ENCODE assay signal across 9 mouse cellular contexts in genomic region chr11:105153068-105153833, GRCm38 (mm10). TPM values are rescaled to one million over a fixed set of nuclear protein-coding genes. Genes with fewer than 3 reads are reported as not detected.
DNase-seq lines count a peak whose midpoint lies in the region; ATAC-seq and TF ChIP-seq lines count a peak whose summit lies in the region.
"Had no signal": no experiment of that assay in that cellular context is flagged by ENCODE, and none has a peak within 500 bp of the region (broad histone marks: within the 10 kb centered on the region; RNA-seq: fewer than 3 reads in every experiment).

No protein-coding gene starts in this region.

- no peaks in the 10 kb centered on the region for H3K79me2 ChIP-seq in liver, adult 2 months (ENCODE audit: control insufficient read depth, insufficient read depth, low read length)
- no peaks in the 10 kb centered on the region for H3K79me2 ChIP-seq in myocyte (ENCODE audit: control insufficient read depth, insufficient read depth)

- H3K4me2 ChIP-seq in embryonic facial prominence, embryonic 11.5 days (ENCODE audit: low read depth, low read length): no peak overlapping the region
- H3K4me2 ChIP-seq in hindbrain, embryonic 14.5 days (replicated peaks): no peak overlapping the region
- H3K4me2 ChIP-seq in myocyte (ENCODE audit: low read depth): peak overlapping the region; percentile 44

- H3K27me3 ChIP-seq in embryonic facial prominence, embryonic 11.5 days (ENCODE audit: control insufficient read depth, insufficient read depth, low read length): no peaks in the 10 kb centered on the region
- no peaks in the 10 kb centered on the region for H3K27me3 ChIP-seq in hindbrain, embryonic 14.5 days (ENCODE audit: control insufficient read depth, insufficient read depth, low read length)
- no peaks in the 10 kb centered on the region for H3K27me3 ChIP-seq in liver, adult 2 months (ENCODE audit: control insufficient read depth, insufficient read depth, low read length)
- no peaks in the 10 kb centered on the region for H3K27me3 ChIP-seq in myocyte (ENCODE audit: control insufficient read depth, insufficient read depth, insufficient read length)

- no peaks in the 10 kb centered on the region for H3K9me3 ChIP-seq in embryonic facial prominence, embryonic 11.5 days (replicated peaks; ENCODE audit: control insufficient read depth, low read length)
- no peaks in the 10 kb centered on the region for H3K9me3 ChIP-seq in hindbrain, embryonic 14.5 days (ENCODE audit: control insufficient read depth, low read length)

- H3K4me3 ChIP-seq in embryonic facial prominence, embryonic 11.5 days (ENCODE audit: low read depth, low read length): no peak overlapping the region
- H3K4me3 ChIP-seq in hindbrain, embryonic 14.5 days (replicated peaks; ENCODE audit: low read length): no peak overlapping the region
- H3K4me3 ChIP-seq in liver, adult 2 months (ENCODE audit: insufficient read depth, low read depth, low read length): no peak overlapping the region
- no peak overlapping the region for H3K4me3 ChIP-seq in myocyte

- DNase-seq in cerebellum, postnatal 10 days: peak; percentile 65 to 67
- DNase-seq in cerebellum, adult 11-12 months: no peak
- DNase-seq in embryonic facial prominence, embryonic 11.5 days (ENCODE audit: low spot score): peak; percentile 79
- peak; percentile 39 for DNase-seq in hindbrain, embryonic 14.5 days (ENCODE audit: low spot score)
- peak; percentile 22 for DNase-seq in liver, adult 2 months (ENCODE audit: extremely low read depth, low read depth, low spot score)
- no peak for DNase-seq in right cerebral cortex, postnatal 10 days (ENCODE audit: low spot score in 2 of 2)

- no peaks in the 10 kb centered on the region for H3K36me3 ChIP-seq in embryonic facial prominence, embryonic 11.5 days (replicated peaks; ENCODE audit: control insufficient read depth, insufficient read depth, low read depth, low read length)
- no peaks in the 10 kb centered on the region for H3K36me3 ChIP-seq in hindbrain, embryonic 14.5 days (replicated peaks; ENCODE audit: control insufficient read depth, insufficient read depth)
- H3K36me3 ChIP-seq in liver, adult 2 months (ENCODE audit: control insufficient read depth, insufficient read depth, low read length): no peaks in the 10 kb centered on the region
- H3K36me3 ChIP-seq in myocyte (ENCODE audit: control insufficient read depth, insufficient read depth): no peaks in the 10 kb centered on the region

- H3K4me1 ChIP-seq in embryonic facial prominence, embryonic 11.5 days (ENCODE audit: control insufficient read depth, insufficient read depth, low read length): peaks cover 2% of the 10 kb centered on the region
- H3K4me1 ChIP-seq in hindbrain, embryonic 14.5 days (replicated peaks; ENCODE audit: control insufficient read depth, insufficient read depth, low read length): 0 out of 2 replicates have a peak, but pooled peaks cover 13% of the 10 kb centered on the region
- H3K4me1 ChIP-seq in liver, adult 2 months (ENCODE audit: control insufficient read depth, insufficient read depth, low read length): no peaks in the 10 kb centered on the region

- WGBS in embryonic facial prominence, embryonic 11.5 days: 10% methylated on average over 12 of the region's 12 CpGs
- 25% methylated on average over 12 of the region's 12 CpGs for WGBS in hindbrain, embryonic 14.5 days
- 41% methylated on average over 12 of the region's 12 CpGs for WGBS in liver, adult 2 months

- peak; percentile 88 for ATAC-seq in embryonic facial prominence, embryonic 11.5 days (replicated peaks; ENCODE audit: insufficient number of reproducible peaks, low FRiP score, low TSS enrichment, low read depth)
- ATAC-seq in hindbrain, embryonic 14.5 days (ENCODE audit: low FRiP score): peak; percentile 74; the same call in 1 of the 2 replicates
- ATAC-seq in activated CD4-positive, CD25-positive, alpha-beta regulatory T cell, adult 4 months: no peak

- H3ac ChIP-seq in myocyte (ENCODE audit: control insufficient read depth, insufficient read length): no peak overlapping the region

- no peak for TF ChIP-seq CTCF in liver, adult 2 months (IDR thresholded peaks at IDR 0.05; ENCODE audit: low read depth, low read length)

- H3K27ac ChIP-seq in embryonic facial prominence, embryonic 11.5 days (replicated peaks; ENCODE audit: low read depth, low read length): no peak overlapping the region
- H3K27ac ChIP-seq in hindbrain, embryonic 14.5 days: no peak overlapping the region
- no peak overlapping the region for H3K27ac ChIP-seq in liver, adult 2 months (replicated peaks; ENCODE audit: insufficient read depth, low read depth, low read length)

- no peak overlapping the region for H3K9ac ChIP-seq in embryonic facial prominence, embryonic 11.5 days (replicated peaks; ENCODE audit: low read length)
- H3K9ac ChIP-seq in hindbrain, embryonic 14.5 days: 0 out of 2 replicates have a peak overlapping the region, but pooled peaks have one; percentile 16
- H3K9ac ChIP-seq in liver, adult 2 months (ENCODE audit: low read depth, low read length): no peak overlapping the region

- TF ChIP-seq POLR2A in liver, adult 2 months (IDR thresholded peaks at IDR 0.05; ENCODE audit: extremely low read depth, insufficient read depth, low read length): no peak
- TF ChIP-seq POLR2A in myocyte (IDR thresholded peaks at IDR 0.05; ENCODE audit: insufficient read length, low read depth): no peak

TF ChIP-seq in myocyte, 11 proteins besides CTCF, POLR2A, EP300 and RAD21:
- TF ChIP-seq CEBPB (IDR thresholded peaks at IDR 0.05; ENCODE audit: insufficient read depth, poor library complexity, severe bottlenecking) (no peak), E2F4 (IDR thresholded peaks at IDR 0.05; ENCODE audit: insufficient read depth) (no peak), REST (IDR thresholded peaks at IDR 0.05; ENCODE audit: insufficient read depth, insufficient read length) (no peak), TCF12 (IDR thresholded peaks at IDR 0.05; ENCODE audit: insufficient read depth, poor library complexity, severe bottlenecking) (no peak), SRF (IDR thresholded peaks at IDR 0.05; ENCODE audit: control insufficient read depth, insufficient read length, low read depth) (no peak), MYOG (IDR thresholded peaks at IDR 0.05; ENCODE audit: control insufficient read depth in 1 of 3, insufficient read depth in 1 of 3, insufficient read length in 2 of 3, low read depth in 2 of 3) (no peak), MAX (IDR thresholded peaks at IDR 0.05; ENCODE audit: low read depth) (no peak), MYOD1 (IDR thresholded peaks at IDR 0.05; ENCODE audit: control insufficient read depth in 1 of 3, insufficient read length in 2 of 3, low read depth in 2 of 3) (no peak)

RNA-seq across cellular contexts. Expression of gene Gm10842, which starts 6.6 kb away (rescaled TPM):
- polyA plus RNA-seq in embryonic facial prominence, embryonic 11.5 days (2014; fragmentation: Nextera tagmentation; extraction: Ambion mirVana): not detected in 2 replicates
- not detected in 2 replicates for polyA plus RNA-seq in hindbrain, embryonic 14.5 days (2014; fragmentation: Nextera tagmentation; extraction: Ambion mirVana)
- total RNA-seq in liver, adult 2 months (2014; rRNA removed): not detected in 2 replicates
- not detected in 2 replicates for polyA plus RNA-seq in liver, adult 2 months (2012; rRNA removed)
- not detected for polyA plus RNA-seq in myocyte (2012; fragmentation: generic; extraction: Trizol)
- not detected for polyA plus RNA-seq in activated CD4-positive, CD25-positive, alpha-beta regulatory T cell, adult 4 months (2017; shearing (Covaris generic))
- polyA plus RNA-seq: gonadal fat pad, adult 2 months had no signal

RNA-seq across cellular contexts. Expression of gene Tlk2, which starts 25.4 kb away (rescaled TPM):
- 30.4 and 30.7 TPM in 2 replicates for polyA plus RNA-seq in embryonic facial prominence, embryonic 11.5 days (2014; fragmentation: Nextera tagmentation; extraction: Ambion mirVana)
- 26.2 and 27.9 TPM in 2 replicates for polyA plus RNA-seq in hindbrain, embryonic 14.5 days (2014; fragmentation: Nextera tagmentation; extraction: Ambion mirVana)
- total RNA-seq in liver, adult 2 months (2014; rRNA removed): 21.3 and 23.4 TPM in 2 replicates
- polyA plus RNA-seq in liver, adult 2 months (2012; rRNA removed): 5.6 and 7.5 TPM in 2 replicates
- polyA plus RNA-seq in myocyte (2012; fragmentation: generic; extraction: Trizol): 26.8 TPM
- 10 to 100 TPM; 15.4 to 16.8 TPM for polyA plus RNA-seq in activated CD4-positive, CD25-positive, alpha-beta regulatory T cell, adult 4 months (2017; shearing (Covaris generic))

RNA-seq across cellular contexts. Expression of gene Mettl2, which starts 27.0 kb away (rescaled TPM):
- polyA plus RNA-seq in embryonic facial prominence, embryonic 11.5 days (2014; fragmentation: Nextera tagmentation; extraction: Ambion mirVana): 48.2 and 50.7 TPM in 2 replicates
- 25.0 and 27.3 TPM in 2 replicates for polyA plus RNA-seq in hindbrain, embryonic 14.5 days (2014; fragmentation: Nextera tagmentation; extraction: Ambion mirVana)
- total RNA-seq in liver, adult 2 months (2014; rRNA removed): 11.0 and 11.5 TPM in 2 replicates
- 5.9 and 7.9 TPM in 2 replicates for polyA plus RNA-seq in liver, adult 2 months (2012; rRNA removed)
- 15.5 TPM for polyA plus RNA-seq in myocyte (2012; fragmentation: generic; extraction: Trizol)
- 10 to 100 TPM; 13.9 to 20.1 TPM for polyA plus RNA-seq in activated CD4-positive, CD25-positive, alpha-beta regulatory T cell, adult 4 months (2017; shearing (Covaris generic))

Comparison
In these comparisons a context has a peak if more than half of its experiments do, and no peak if none do; other contexts are left out.
1. DNase-seq: peak in cerebellum, postnatal 10 days (2 of 2), embryonic facial prominence, embryonic 11.5 days (single experiment), hindbrain, embryonic 14.5 days (single experiment) and liver, adult 2 months (single experiment); none in cerebellum, adult 11-12 months (single experiment) and right cerebral cortex, postnatal 10 days (0 of 2).